Mouse (Mus musculus) CH12.LX (cell line): Measurements from ENCODE around the gene Alk. TPM values are rescaled to one million over a fixed set of nuclear protein-coding genes. Genes with fewer than 3 reads are reported as not detected.

Experiments used
- DNase-seq: peaks from one replicate; pipeline ENCODE4 v3.0.0-alpha.2; 2013; ENCODE audit errors: extremely low read depth
- H3K27ac ChIP-seq: 2 replicates; pipeline ENCODE4 v1.5.1; 2012; ENCODE audit warnings: low read depth, mild to moderate bottlenecking, control low read depth, moderate library complexity; ENCODE audit not compliant: insufficient read depth
- H3K27me3 ChIP-seq: replicated peaks from 2 replicates; pipeline ENCODE3; 2012; ENCODE audit warnings: inconsistent platforms
- H3K36me3 ChIP-seq, 2 experiments: replicated peaks in 1 of 2; 2 replicates each; pipeline versions ENCODE3 to v1.6.1; 2012; ENCODE audit warnings: inconsistent platforms in 1 of 2, low read length in 1 of 2, mild to moderate bottlenecking in 1 of 2, mixed read lengths in 1 of 2, moderate library complexity in 1 of 2; ENCODE audit not compliant: control insufficient read depth in 1 of 2, insufficient read depth in 1 of 2
- H3K4me1 ChIP-seq, 2 experiments: 2 replicates each; pipeline ENCODE4 v1.6.1; 2012; ENCODE audit warnings: inconsistent platforms in 1 of 2, moderate library complexity in 1 of 2; ENCODE audit not compliant: insufficient read depth in 2 of 2, control insufficient read depth in 1 of 2
- H3K4me2 ChIP-seq: 2 replicates; pipeline ENCODE4 v1.6.1; 2012; ENCODE audit warnings: low read depth, mild to moderate bottlenecking, control low read depth; ENCODE audit not compliant: poor library complexity, insufficient read depth, severe bottlenecking
- H3K4me3 ChIP-seq, 3 experiments: fragments of 150-350 bp in 1 of 3; sonication (generic) in 1 of 3; replicated peaks in 1 of 3; 2 replicates each; pipeline versions ENCODE3 to v1.5.1; 2011 to 2012; ENCODE audit warnings: low read depth in 2 of 3, low read length in 2 of 3, mild to moderate bottlenecking in 2 of 3, moderate library complexity in 2 of 3, control low read depth in 1 of 3, improper control_type of control experiment in 1 of 3, inconsistent platforms in 1 of 3, mixed read lengths in 1 of 3; ENCODE audit not compliant: poor library complexity in 1 of 3
- H3K79me2 ChIP-seq: replicated peaks from 2 replicates; pipeline ENCODE4 v1.6.1; 2012; ENCODE audit warnings: mild to moderate bottlenecking, moderate library complexity; ENCODE audit not compliant: control insufficient read depth, poor library complexity, insufficient read depth, severe bottlenecking; ENCODE audit errors: extremely low read depth
- H3K9ac ChIP-seq: 2 replicates; pipeline ENCODE4 v1.6.1; 2012; ENCODE audit warnings: low read depth, mild to moderate bottlenecking, control low read depth, moderate library complexity; ENCODE audit not compliant: insufficient read depth
- H3K9me3 ChIP-seq: replicated peaks from 2 replicates; pipeline ENCODE3; 2012; ENCODE audit warnings: low read length, inconsistent platforms, mixed read lengths
- BHLHE40 ChIP-seq: IDR thresholded peaks from 2 replicates; pipeline ENCODE4 v1.6.1; 2011; ENCODE audit warnings: mild to moderate bottlenecking, low read depth, low read length, improper control_type of control experiment
- CHD1 ChIP-seq: IDR thresholded peaks from 2 replicates; pipeline ENCODE4 v1.6.1; 2012; ENCODE audit warnings: low read depth, low read length, improper control_type of control experiment, inconsistent platforms
- CHD2 ChIP-seq: IDR thresholded peaks from 2 replicates; pipeline ENCODE4 v1.6.1; 2011; ENCODE audit warnings: low read length, improper control_type of control experiment
- E2F4 ChIP-seq: IDR thresholded peaks from 2 replicates; pipeline ENCODE4 v1.6.1; 2011; ENCODE audit warnings: low read depth, low read length, improper control_type of control experiment; ENCODE audit not compliant: insufficient replicate concordance
- EP300 ChIP-seq: IDR thresholded peaks from 2 replicates; pipeline ENCODE4 v1.6.1; 2011; ENCODE audit warnings: low read length, improper control_type of control experiment
- ETS1 ChIP-seq: conservative IDR thresholded peaks from 2 replicates; pipeline ENCODE4 v1.6.1; 2012; ENCODE audit warnings: low read depth, mild to moderate bottlenecking, inconsistent platforms, low read length, improper control_type of control experiment, moderate library complexity
- GABPA ChIP-seq: IDR thresholded peaks from 2 replicates; pipeline ENCODE4 v1.6.1; 2012; ENCODE audit warnings: low read depth, low read length, improper control_type of control experiment, inconsistent platforms; ENCODE audit not compliant: insufficient replicate concordance
- HCFC1 ChIP-seq: IDR thresholded peaks from 2 replicates; pipeline ENCODE4 v1.6.1; 2012; ENCODE audit warnings: low read depth, mild to moderate bottlenecking, inconsistent platforms, low read length, improper control_type of control experiment
- IRF4 ChIP-seq: IDR thresholded peaks from 2 replicates; pipeline ENCODE4 v1.6.1; 2014; ENCODE audit warnings: low read depth, mild to moderate bottlenecking, inconsistent platforms, low read length, improper control_type of control experiment
- JUN ChIP-seq: IDR thresholded peaks from 2 replicates; pipeline ENCODE4 v1.6.1; 2011; ENCODE audit warnings: low read depth, mild to moderate bottlenecking, low read length, improper control_type of control experiment, moderate library complexity; ENCODE audit not compliant: insufficient read depth
- JUND ChIP-seq: conservative IDR thresholded peaks from 2 replicates; pipeline ENCODE4 v1.6.1; 2011; ENCODE audit warnings: low read depth, low read length, improper control_type of control experiment
- KAT2A ChIP-seq: IDR thresholded peaks from 2 replicates; pipeline ENCODE4 v1.6.1; 2012; ENCODE audit warnings: low read length, improper control_type of control experiment, inconsistent platforms; ENCODE audit not compliant: insufficient replicate concordance
- MAFK ChIP-seq: IDR thresholded peaks from 2 replicates; pipeline ENCODE4 v1.6.1; 2011; ENCODE audit warnings: low read length, improper control_type of control experiment; ENCODE audit not compliant: insufficient replicate concordance
- MAX ChIP-seq: IDR thresholded peaks from 2 replicates; pipeline ENCODE4 v1.6.1; 2011; ENCODE audit warnings: low read length, improper control_type of control experiment
- MYC ChIP-seq: IDR thresholded peaks from 2 replicates; pipeline ENCODE4 v1.6.1; 2011; ENCODE audit warnings: low read depth, mild to moderate bottlenecking, improper control_type of control experiment, low read length
- NELFE ChIP-seq: IDR thresholded peaks from 2 replicates; pipeline ENCODE4 v1.6.1; 2011; ENCODE audit warnings: low read depth, low read length, improper control_type of control experiment
- NRF1 ChIP-seq: IDR thresholded peaks from 2 replicates; pipeline ENCODE4 v1.6.1; 2014; ENCODE audit warnings: low read depth, mild to moderate bottlenecking, inconsistent platforms, low read length, improper control_type of control experiment, moderate library complexity
- POLR2A ChIP-seq: IDR thresholded peaks from 2 replicates; pipeline ENCODE4 v1.6.1; 2011; ENCODE audit warnings: low read depth, mild to moderate bottlenecking, improper control_type of control experiment, low read length
- POLR2AphosphoS2 ChIP-seq: IDR thresholded peaks from 2 replicates; pipeline ENCODE4 v1.6.1; 2011; ENCODE audit warnings: low read depth, low read length, improper control_type of control experiment
- RAD21 ChIP-seq: IDR thresholded peaks from 2 replicates; pipeline ENCODE4 v1.6.1; 2011; ENCODE audit warnings: low read depth, mild to moderate bottlenecking, low read length, improper control_type of control experiment, moderate library complexity
- SIN3A ChIP-seq: IDR thresholded peaks from 2 replicates; pipeline ENCODE4 v1.6.1; 2012; ENCODE audit warnings: low read length, improper control_type of control experiment, inconsistent platforms
- SMC3 ChIP-seq: IDR thresholded peaks from 2 replicates; pipeline ENCODE4 v1.6.1; 2011; ENCODE audit warnings: low read depth, low read length, improper control_type of control experiment
- TBP ChIP-seq: conservative IDR thresholded peaks from 2 replicates; pipeline ENCODE4 v1.6.1; 2011; ENCODE audit warnings: low read depth, low read length, improper control_type of control experiment
- TCF12 ChIP-seq: IDR thresholded peaks from 2 replicates; pipeline ENCODE4 v1.6.1; 2014; ENCODE audit warnings: low read depth, mild to moderate bottlenecking, inconsistent platforms, low read length, improper control_type of control experiment
- UBTF ChIP-seq: IDR thresholded peaks from 2 replicates; pipeline ENCODE4 v1.6.1; 2012; ENCODE audit warnings: low read depth, mild to moderate bottlenecking, inconsistent platforms, low read length, improper control_type of control experiment, moderate library complexity
- USF1 ChIP-seq: IDR thresholded peaks from 2 replicates; pipeline ENCODE4 v1.6.1; 2014; ENCODE audit warnings: low read depth, mild to moderate bottlenecking, inconsistent platforms, low read length, improper control_type of control experiment
- USF2 ChIP-seq: conservative IDR thresholded peaks from 2 replicates; pipeline ENCODE4 v1.6.1; 2011; ENCODE audit warnings: low read depth, low read length, improper control_type of control experiment
- ZC3H11A ChIP-seq: IDR thresholded peaks from 2 replicates; pipeline ENCODE4 v1.6.1; 2012; ENCODE audit warnings: low read depth, mild to moderate bottlenecking, inconsistent platforms, low read length, improper control_type of control experiment
- ZKSCAN1 ChIP-seq: IDR thresholded peaks from 2 replicates; pipeline ENCODE4 v1.6.1; 2012; ENCODE audit warnings: low read depth, inconsistent platforms, low read length, improper control_type of control experiment, borderline replicate concordance
- ZNF384 ChIP-seq: IDR thresholded peaks from 2 replicates; pipeline ENCODE4 v1.6.1; 2012; ENCODE audit warnings: low read depth, low read length, improper control_type of control experiment, inconsistent platforms
- dilution Hi-C: fragments of 300-500 bp; cut with MboI; formaldehyde crosslinking; loops from 2 replicates; pipeline ENCODE4 v1.14.3; 2020; ENCODE audit warnings: low sequenced_read_pairs; ENCODE audit not compliant: extremely low pct_unique_long_range_greater_than_20kb, extremely low pct_ligation_motif_present
- in situ Hi-C: fragments of 300-500 bp; cut with MboI; formaldehyde crosslinking; loops from 3 replicates; pipeline ENCODE4 v1.14.3; 2019; ENCODE audit warnings: low sequenced_read_pairs, low pct_ligation_motif_present, low pct_unique_long_range_greater_than_20kb, mixed read lengths
- polyA plus RNA-seq: library from polyadenylated mRNA; unstranded; fragments of >175 nt; gene quantifications from 2 replicates; pipeline ENCODE4 v1.2.1, GENCODE M21; 2012; ENCODE audit warnings: low read depth; ENCODE audit not compliant: insufficient read length
- total RNA-seq, 2 experiments: library from RNA; depleted of rRNA; stranded (reverse); fragments of 300-350 nt in 1 of 2; fragments of >200 nt in 1 of 2; gene quantifications; 2 replicates each; pipeline ENCODE4 v1.2.3; 2012 to 2014

Gene Alk
- total and polyA plus RNA-seq, 3 experiments = 0.38 to 0.63 (median 0.44) TPM

GRCm38 (mm10) chr17:72121660-72122059, 482.8 kb downstream of the Alk start:
- Histone ChIP-seq H3K27me3 (no peaks in the 10 kb centered on the region), H3K4me1 (peaks cover 0 to 21% of the 10 kb centered on the region in 2 experiments; a peak in 2 of 4 replicates), H3K4me2 (no peak overlapping the region)
- no peak for TF ChIP-seq ZKSCAN1
- TF ChIP-seq CHD1 = no peak
- TF ChIP-seq TCF12 = no peak
- no peak for TF ChIP-seq HCFC1
- TF ChIP-seq NRF1 = no peak
- TF ChIP-seq NELFE = no peak
- no peak for TF ChIP-seq MYC
- no peak for TF ChIP-seq ZNF384
- no peak for TF ChIP-seq MAFK
- no peak for TF ChIP-seq UBTF
- TF ChIP-seq, all 38 proteins: peak for 0
- H3K9ac ChIP-seq = no peak overlapping the region
- H3K27ac ChIP-seq = no peak overlapping the region
- H3K36me3 ChIP-seq = no peaks in the 10 kb centered on the region
- no peaks in the 10 kb centered on the region for H3K79me2 ChIP-seq
- in situ Hi-C loops = no loop called here
- H3K4me3 ChIP-seq = no peak overlapping the region
- H3K9me3 ChIP-seq = no peaks in the 10 kb centered on the region
- no peak for DNase-seq
- dilution Hi-C loops = no loop called here

- H3K9me3 ChIP-seq = no peaks in the 10 kb centered on the region
- H3K36me3 ChIP-seq = no peaks in the 10 kb centered on the region
- TF ChIP-seq IRF4 (no peak), GABPA (no peak), CHD2 (no peak), ZNF384 (no peak), HCFC1 (no peak), KAT2A (no peak), MYC (no peak), TCF12 (no peak), POLR2AphosphoS2 (no peak), BHLHE40 (peak; percentile 73), CHD1 (no peak), POLR2A (no peak), MAFK (no peak), NELFE (no peak), MAX (0 out of 2 replicates have a peak, but pooled peaks have one; percentile 31), EP300 (no peak), SMC3 (no peak), TBP (no peak), ZC3H11A (no peak), USF1 (no peak), ETS1 (peak; percentile 51), USF2 (no peak), SIN3A (no peak), JUN (no peak), E2F4 (no peak), JUND (no peak), RAD21 (no peak)
- peaks cover 0 to 21% of the 10 kb centered on the region in 2 experiments; a peak in 2 of 4 replicates for H3K4me1 ChIP-seq
- no peaks in the 10 kb centered on the region for H3K27me3 ChIP-seq
- dilution Hi-C loops = no loop called here
- in situ Hi-C loops = no loop called here
- no peak overlapping the region for H3K27ac ChIP-seq
- H3K4me2 ChIP-seq = no peak overlapping the region
- H3K4me3 ChIP-seq = no peak overlapping the region
- no peaks in the 10 kb centered on the region for H3K79me2 ChIP-seq
- peak; percentile 43 for DNase-seq
- no peak overlapping the region for H3K9ac ChIP-seq
Measured at GRCm38 (mm10) chr17:72120278-72120677, 484.1 kb downstream of the Alk start.
